Mouse (Mus musculus) CH12.LX (cell line): ENCODE measurements at regions not wholly inside any gene's neighbourhood (a gene's known extent, or its start where the extent isn't known, plus 50 kb on each side); places are given as distances from the start of the nearest gene placed in this dataset.

Experiments
- DNase-seq: peaks from one replicate; pipeline ENCODE4 v3.0.0-alpha.2; 2013; ENCODE audit errors: extremely low read depth
- H3K27ac ChIP-seq: 2 replicates; pipeline ENCODE4 v1.5.1; 2012; ENCODE audit warnings: low read depth, mild to moderate bottlenecking, control low read depth, moderate library complexity; ENCODE audit not compliant: insufficient read depth
- H3K27me3 ChIP-seq: replicated peaks from 2 replicates; pipeline ENCODE3; 2012; ENCODE audit warnings: inconsistent platforms
- H3K36me3 ChIP-seq, 2 experiments: replicated peaks in 1 of 2; 2 replicates each; pipeline versions ENCODE3 to v1.6.1; 2012; ENCODE audit warnings: inconsistent platforms in 1 of 2, low read length in 1 of 2, mild to moderate bottlenecking in 1 of 2, mixed read lengths in 1 of 2, moderate library complexity in 1 of 2; ENCODE audit not compliant: control insufficient read depth in 1 of 2, insufficient read depth in 1 of 2
- H3K4me1 ChIP-seq, 2 experiments: 2 replicates each; pipeline ENCODE4 v1.6.1; 2012; ENCODE audit warnings: inconsistent platforms in 1 of 2, moderate library complexity in 1 of 2; ENCODE audit not compliant: insufficient read depth in 2 of 2, control insufficient read depth in 1 of 2
- H3K4me2 ChIP-seq: 2 replicates; pipeline ENCODE4 v1.6.1; 2012; ENCODE audit warnings: low read depth, mild to moderate bottlenecking, control low read depth; ENCODE audit not compliant: poor library complexity, insufficient read depth, severe bottlenecking
- H3K4me3 ChIP-seq, 3 experiments: fragments of 150-350 bp in 1 of 3; sonication (generic) in 1 of 3; replicated peaks in 1 of 3; 2 replicates each; pipeline versions ENCODE3 to v1.5.1; 2011 to 2012; ENCODE audit warnings: low read depth in 2 of 3, low read length in 2 of 3, mild to moderate bottlenecking in 2 of 3, moderate library complexity in 2 of 3, control low read depth in 1 of 3, improper control_type of control experiment in 1 of 3, inconsistent platforms in 1 of 3, mixed read lengths in 1 of 3; ENCODE audit not compliant: poor library complexity in 1 of 3
- H3K79me2 ChIP-seq: replicated peaks from 2 replicates; pipeline ENCODE4 v1.6.1; 2012; ENCODE audit warnings: mild to moderate bottlenecking, moderate library complexity; ENCODE audit not compliant: control insufficient read depth, poor library complexity, insufficient read depth, severe bottlenecking; ENCODE audit errors: extremely low read depth
- H3K9ac ChIP-seq: 2 replicates; pipeline ENCODE4 v1.6.1; 2012; ENCODE audit warnings: low read depth, mild to moderate bottlenecking, control low read depth, moderate library complexity; ENCODE audit not compliant: insufficient read depth
- H3K9me3 ChIP-seq: replicated peaks from 2 replicates; pipeline ENCODE3; 2012; ENCODE audit warnings: low read length, inconsistent platforms, mixed read lengths
- BHLHE40 ChIP-seq: IDR thresholded peaks from 2 replicates; pipeline ENCODE4 v1.6.1; 2011; ENCODE audit warnings: mild to moderate bottlenecking, low read depth, low read length, improper control_type of control experiment
- CHD2 ChIP-seq: IDR thresholded peaks from 2 replicates; pipeline ENCODE4 v1.6.1; 2011; ENCODE audit warnings: low read length, improper control_type of control experiment
- CTCF ChIP-seq, 2 experiments: IDR thresholded peaks in 1 of 2; conservative IDR thresholded peaks in 1 of 2; 2 replicates each; pipeline ENCODE4 v1.5.1; 2011 to 2012; ENCODE audit warnings: low read depth in 2 of 2, low read length in 2 of 2, improper control_type of control experiment in 1 of 2, inconsistent platforms in 1 of 2, mild to moderate bottlenecking in 1 of 2, moderate library complexity in 1 of 2
- ELF1 ChIP-seq: IDR thresholded peaks from 2 replicates; pipeline ENCODE4 v1.6.1; 2014; ENCODE audit warnings: low read depth, mild to moderate bottlenecking, inconsistent platforms, low read length, improper control_type of control experiment
- GABPA ChIP-seq: IDR thresholded peaks from 2 replicates; pipeline ENCODE4 v1.6.1; 2012; ENCODE audit warnings: low read depth, low read length, improper control_type of control experiment, inconsistent platforms; ENCODE audit not compliant: insufficient replicate concordance
- JUND ChIP-seq: conservative IDR thresholded peaks from 2 replicates; pipeline ENCODE4 v1.6.1; 2011; ENCODE audit warnings: low read depth, low read length, improper control_type of control experiment
- MAFK ChIP-seq: IDR thresholded peaks from 2 replicates; pipeline ENCODE4 v1.6.1; 2011; ENCODE audit warnings: low read length, improper control_type of control experiment; ENCODE audit not compliant: insufficient replicate concordance
- MAX ChIP-seq: IDR thresholded peaks from 2 replicates; pipeline ENCODE4 v1.6.1; 2011; ENCODE audit warnings: low read length, improper control_type of control experiment
- MEF2A ChIP-seq: IDR thresholded peaks from 2 replicates; pipeline ENCODE4 v1.6.1; 2014; ENCODE audit warnings: low read depth, mild to moderate bottlenecking, inconsistent platforms, low read length, improper control_type of control experiment, borderline replicate concordance
- NELFE ChIP-seq: IDR thresholded peaks from 2 replicates; pipeline ENCODE4 v1.6.1; 2011; ENCODE audit warnings: low read depth, low read length, improper control_type of control experiment
- POLR2AphosphoS2 ChIP-seq: IDR thresholded peaks from 2 replicates; pipeline ENCODE4 v1.6.1; 2011; ENCODE audit warnings: low read depth, low read length, improper control_type of control experiment
- RAD21 ChIP-seq: IDR thresholded peaks from 2 replicates; pipeline ENCODE4 v1.6.1; 2011; ENCODE audit warnings: low read depth, mild to moderate bottlenecking, low read length, improper control_type of control experiment, moderate library complexity
- SIN3A ChIP-seq: IDR thresholded peaks from 2 replicates; pipeline ENCODE4 v1.6.1; 2012; ENCODE audit warnings: low read length, improper control_type of control experiment, inconsistent platforms
- SMC3 ChIP-seq: IDR thresholded peaks from 2 replicates; pipeline ENCODE4 v1.6.1; 2011; ENCODE audit warnings: low read depth, low read length, improper control_type of control experiment
- USF1 ChIP-seq: IDR thresholded peaks from 2 replicates; pipeline ENCODE4 v1.6.1; 2014; ENCODE audit warnings: low read depth, mild to moderate bottlenecking, inconsistent platforms, low read length, improper control_type of control experiment
- ZC3H11A ChIP-seq: IDR thresholded peaks from 2 replicates; pipeline ENCODE4 v1.6.1; 2012; ENCODE audit warnings: low read depth, mild to moderate bottlenecking, inconsistent platforms, low read length, improper control_type of control experiment
- ZMIZ1 ChIP-seq: IDR thresholded peaks from 2 replicates; pipeline ENCODE4 v1.6.1; 2012; ENCODE audit warnings: low read depth, mild to moderate bottlenecking, inconsistent platforms, low read length, improper control_type of control experiment
- dilution Hi-C: fragments of 300-500 bp; cut with MboI; formaldehyde crosslinking; loops from 2 replicates; pipeline ENCODE4 v1.14.3; 2020; ENCODE audit warnings: low sequenced_read_pairs; ENCODE audit not compliant: extremely low pct_unique_long_range_greater_than_20kb, extremely low pct_ligation_motif_present
- in situ Hi-C: fragments of 300-500 bp; cut with MboI; formaldehyde crosslinking; loops from 3 replicates; pipeline ENCODE4 v1.14.3; 2019; ENCODE audit warnings: low sequenced_read_pairs, low pct_ligation_motif_present, low pct_unique_long_range_greater_than_20kb, mixed read lengths

DNA sequence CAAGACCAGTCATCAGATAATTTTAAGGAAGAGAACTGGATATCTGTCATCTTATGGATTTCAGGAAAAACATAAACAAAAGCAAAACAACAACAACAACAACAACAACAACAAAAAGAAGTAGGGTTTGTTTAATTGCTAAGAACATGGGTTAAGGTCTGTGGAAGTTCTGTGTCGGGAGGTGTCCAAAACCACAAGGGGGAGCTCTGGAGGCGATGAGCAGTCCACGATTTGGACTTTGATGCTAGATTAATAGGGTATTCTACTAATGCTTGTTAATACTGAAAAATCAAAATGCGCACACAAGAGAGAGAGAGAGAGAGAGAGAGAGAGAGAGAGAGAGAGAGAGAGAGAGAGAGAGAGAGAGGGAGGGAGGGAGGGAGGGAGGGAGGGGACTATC lies 692.0 kb upstream of the Car10 start:
- H3K4me2 ChIP-seq: no peak overlapping the region
- H3K79me2 ChIP-seq: no peaks in the 10 kb centered on the region
- no peak overlapping the region for H3K4me3 ChIP-seq
- H3K27me3 ChIP-seq: no peaks in the 10 kb centered on the region
- H3K9ac ChIP-seq: no peak overlapping the region
- in situ Hi-C loops: no loop called here
- H3K4me1 ChIP-seq: no peaks in the 10 kb centered on the region
- peaks cover 38% of the 10 kb centered on the region for H3K9me3 ChIP-seq
- dilution Hi-C loops: no loop called here
- no peak overlapping the region for H3K27ac ChIP-seq
- no peak for DNase-seq
- TF ChIP-seq CTCF (conservative IDR thresholded peaks at IDR 0.05 in 1 of 2, IDR thresholded peaks at IDR 0.05 in 1 of 2; ENCODE audit: low read depth in 2 of 2, low read length in 2 of 2) (peak in 1 of 2 experiments; percentile 34; a peak in 2 of 4 replicates), SIN3A (no peak), ZC3H11A (no peak), USF1 (no peak), BHLHE40 (no peak), MAFK (no peak), MAX (no peak), SMC3 (peak; percentile 10; the same call in 1 of the 2 replicates), POLR2AphosphoS2 (no peak), NELFE (no peak), MEF2A (no peak), RAD21 (no peak; the same call in 1 of the 2 replicates), GABPA (no peak), ZMIZ1 (no peak)
- TF ChIP-seq, all 38 proteins: peak for 2
- H3K36me3 ChIP-seq: no peaks in the 10 kb centered on the region

DNA sequence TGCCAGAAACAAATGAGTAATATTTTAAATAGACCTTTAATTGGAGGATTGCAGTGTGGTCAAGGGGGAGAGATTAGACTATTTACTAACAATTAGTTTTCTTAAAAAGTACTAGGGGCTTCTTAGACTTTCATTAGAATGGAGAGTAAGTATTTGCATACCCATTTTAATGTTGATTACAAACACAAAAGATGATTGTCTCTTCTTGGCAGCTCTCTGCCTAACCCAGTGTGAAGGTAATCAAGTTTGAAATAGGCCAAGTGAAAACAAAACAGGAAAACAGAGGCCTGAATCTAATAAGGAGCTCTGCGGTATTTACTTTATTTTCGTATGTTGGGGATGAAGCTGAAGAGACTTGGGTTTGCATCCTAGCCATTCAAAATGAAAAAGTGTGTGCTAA lies 646.5 kb upstream of the Car10 start:
- Histone ChIP-seq H3K79me2 (no peaks in the 10 kb centered on the region), H3K9me3 (peaks cover 57% of the 10 kb centered on the region), H3K9ac (no peak overlapping the region), H3K4me1 (no peaks in the 10 kb centered on the region), H3K27ac (no peak overlapping the region), H3K4me2 (no peak overlapping the region), H3K4me3 (no peak overlapping the region), H3K36me3 (no peaks in the 10 kb centered on the region), H3K27me3 (no peaks in the 10 kb centered on the region)
- no peak for DNase-seq
- dilution Hi-C loops: no loop called here
- no peak for TF ChIP-seq NELFE
- TF ChIP-seq CHD2: no peak
- no peak for TF ChIP-seq CTCF (conservative IDR thresholded peaks at IDR 0.05 in 1 of 2, IDR thresholded peaks at IDR 0.05 in 1 of 2; ENCODE audit: low read depth in 2 of 2, low read length in 2 of 2)
- TF ChIP-seq JUND: no peak
- in situ Hi-C loops: no loop called here

DNA sequence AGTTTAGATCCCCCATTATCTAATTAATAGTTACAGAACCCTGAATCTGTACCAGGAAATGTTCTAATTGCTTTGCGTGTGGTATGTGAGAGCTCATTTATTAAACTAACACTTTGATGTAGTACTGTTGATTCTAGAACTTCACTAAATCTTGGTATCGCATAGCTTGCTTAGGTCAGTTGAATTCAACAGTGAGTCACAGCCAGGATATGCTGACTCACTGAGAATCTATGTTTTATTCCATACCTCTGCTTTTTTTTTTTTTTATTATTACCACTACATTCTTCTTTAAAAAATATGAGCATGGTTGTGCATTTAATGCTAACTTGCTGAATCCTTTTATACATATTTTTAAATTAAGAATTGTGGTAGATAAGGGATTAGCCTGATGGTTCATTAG lies 602.5 kb upstream of the Car10 start:
- H3K27me3 ChIP-seq: no peaks in the 10 kb centered on the region
- no peaks in the 10 kb centered on the region for H3K79me2 ChIP-seq
- no peak for DNase-seq
- H3K9ac ChIP-seq: no peak overlapping the region
- no peak overlapping the region for H3K27ac ChIP-seq
- H3K4me3 ChIP-seq: no peak overlapping the region
- peaks cover 31% of the 10 kb centered on the region for H3K9me3 ChIP-seq
- dilution Hi-C loops (no loop called here), in situ Hi-C loops (no loop called here)
- no peaks in the 10 kb centered on the region for H3K36me3 ChIP-seq
- H3K4me1 ChIP-seq: no peaks in the 10 kb centered on the region
- no peak for TF ChIP-seq ELF1
- TF ChIP-seq, all 38 proteins: peak for 0
- no peak overlapping the region for H3K4me2 ChIP-seq
